Mouse (Mus musculus): ENCODE results near the gene Tmx2.

Tmx2 gene

GRCm38 (mm10) chr2:84640833-84641232 is 38.1 kb downstream of the Tmx2 start:
- intact Hi-C loops (cut with DNase I) = no loop called here

- intact Hi-C loops (cut with DNase I) = no loop called here
These were observed 40.3 kb downstream of the Tmx2 start for GRCm38 (mm10) chr2:84638428-84639220.

GRCm38 (mm10) chr2:84637452-84638165 is 41.3 kb downstream of the Tmx2 start:
- intact Hi-C loops (cut with DNase I) = no loop called here

GRCm38 (mm10) chr2:84636231-84636741 is 42.7 kb downstream of the Tmx2 start:
- intact Hi-C loops (cut with DNase I) = no loop called here

- intact Hi-C loops (cut with DNase I) = no loop called here
These were observed 43.3 kb downstream of the Tmx2 start for GRCm38 (mm10) chr2:84635611-84636010.

GRCm38 (mm10) chr2:84634934-84635482 is 43.9 kb downstream of the Tmx2 start:
- intact Hi-C loops (cut with DNase I) = no loop called here

GRCm38 (mm10) chr2:84634006-84634405 is 44.9 kb downstream of the Tmx2 start:
- intact Hi-C loops (cut with DNase I) = no loop called here

- intact Hi-C loops (cut with DNase I) = no loop called here
These were observed 45.9 kb downstream of the Tmx2 start for GRCm38 (mm10) chr2:84632999-84633398.

- intact Hi-C loops (cut with DNase I) = no loop called here
These were observed 46.9 kb downstream of the Tmx2 start for GRCm38 (mm10) chr2:84632001-84632400.

GRCm38 (mm10) chr2:84627036-84627435 is 51.9 kb downstream of the Tmx2 start:
- intact Hi-C loops (cut with DNase I) = no loop called here

- intact Hi-C loops (cut with DNase I) = no loop called here
These were observed 52.5 kb downstream of the Tmx2 start for GRCm38 (mm10) chr2:84626366-84626975.

GRCm38 (mm10) chr2:84624201-84624600 is 54.7 kb downstream of the Tmx2 start:
- intact Hi-C loops (cut with DNase I) = no loop called here

GRCm38 (mm10) chr2:84623428-84624119 is 55.4 kb downstream of the Tmx2 start:
- intact Hi-C loops (cut with DNase I) = no loop called here

GRCm38 (mm10) chr2:84622668-84623067 is 56.3 kb downstream of the Tmx2 start:
- intact Hi-C loops (cut with DNase I) = no loop called here
